26 mouse cellular contexts compared by ENCODE assay signal in genomic region chr14:27358202-27358601, GRCm38 (mm10).
A peak's percentile ranks its signal among the peaks of the same experiment; 100 is the strongest.
DNase-seq lines count a peak whose midpoint lies in the region; ATAC-seq lines count a peak whose summit lies in the region.
"Had no signal": no experiment of that assay in that cellular context is flagged by ENCODE, and none has a peak within 500 bp of the region (broad histone marks: within the 10 kb centered on the region; RNA-seq: fewer than 3 reads in every experiment).

No protein-coding gene starts in this region.

- 0 out of 2 replicates have a peak, but pooled peaks have one; percentile 22 for ATAC-seq in heart, embryonic 15.5 days (replicated peaks; ENCODE audit: insufficient number of reproducible peaks, insufficient read depth, low FRiP score, low read depth)
- ATAC-seq in CD4-positive, CD25-positive, alpha-beta regulatory T cell, adult 4 months: peak; percentile 7
- no peak for ATAC-seq in limb, embryonic 12.5 days (ENCODE audit: insufficient number of reproducible peaks, insufficient read depth, low FRiP score, low TSS enrichment, low read depth)
- no peak for ATAC-seq in kidney, embryonic 16.5 days (ENCODE audit: low FRiP score, low TSS enrichment)
- ATAC-seq: activated CD4-positive, CD25-positive, alpha-beta regulatory T cell, adult 4 months; forebrain, embryonic 14.5 days; Patski had no signal

- 52% methylated on average over 6 of the region's 6 CpGs for WGBS in heart, embryonic 15.5 days
- WGBS in limb, embryonic 12.5 days: 50% methylated on average over 6 of the region's 6 CpGs
- 66% methylated on average over 6 of the region's 6 CpGs for WGBS in kidney, embryonic 16.5 days

- no peak for DNase-seq in heart, adult 9 months (ENCODE audit: low spot score in 2 of 2)
- peak; percentile 55 for DNase-seq in CD4-positive, CD25-positive, alpha-beta regulatory T cell, adult 2 months (ENCODE audit: low read depth, low spot score)
- DNase-seq in adrenal gland, adult 18-20 months (ENCODE audit: low spot score in 2 of 2): no peak
- DNase-seq in Muller cell, postnatal 12 days (ENCODE audit: inconsistent ontology term): no peak
- DNase-seq: adrenal gland, adult 2 months; adrenal gland, postnatal 10 days; adrenal gland, postnatal 25 days; cerebellum, adult 11 months; cerebellum, adult 18-20 months; cerebellum, adult 8-10 months; cerebellum, adult 9-11 months; cerebellum, postnatal 14 days; cerebellum, postnatal 36 days; embryo, embryonic 11 days had no signal

- peaks cover 18% of the 10 kb centered on the region for H3K4me1 ChIP-seq in heart, embryonic 15.5 days (replicated peaks)
- H3K4me1 ChIP-seq in limb, embryonic 12.5 days (replicated peaks): peaks cover 58% of the 10 kb centered on the region
- H3K4me1 ChIP-seq in kidney, embryonic 16.5 days (ENCODE audit: insufficient read depth, low read length): peaks cover 2% of the 10 kb centered on the region; the same call in 1 of the 2 replicates

- H3K27ac ChIP-seq in heart, embryonic 15.5 days: no peak overlapping the region
- peak overlapping the region; percentile 72 for H3K27ac ChIP-seq in limb, embryonic 12.5 days
- no peak overlapping the region for H3K27ac ChIP-seq in kidney, embryonic 16.5 days (ENCODE audit: low read length)
- H3K27ac ChIP-seq: embryonic facial prominence, embryonic 13.5 days; embryonic facial prominence, embryonic 15.5 days; forebrain, embryonic 10.5 days; forebrain, embryonic 12.5 days had no signal

- H3K9ac ChIP-seq in heart, embryonic 15.5 days: no peak overlapping the region
- H3K9ac ChIP-seq in limb, embryonic 12.5 days (replicated peaks): no peak overlapping the region
- no peak overlapping the region for H3K9ac ChIP-seq in kidney, embryonic 16.5 days (replicated peaks; ENCODE audit: low read length)
- H3K9ac ChIP-seq: embryonic facial prominence, embryonic 13.5 days; embryonic facial prominence, embryonic 15.5 days; forebrain, embryonic 12.5 days had no signal

- no peaks in the 10 kb centered on the region for H3K9me3 ChIP-seq in heart, embryonic 15.5 days (replicated peaks)
- no peaks in the 10 kb centered on the region for H3K9me3 ChIP-seq in limb, embryonic 12.5 days
- H3K9me3 ChIP-seq in kidney, embryonic 16.5 days (ENCODE audit: low read length): no peaks in the 10 kb centered on the region
- H3K9me3 ChIP-seq: embryonic facial prominence, embryonic 13.5 days; embryonic facial prominence, embryonic 15.5 days; forebrain, embryonic 10.5 days; forebrain, embryonic 12.5 days had no signal

- no peaks in the 10 kb centered on the region for H3K36me3 ChIP-seq in heart, embryonic 15.5 days
- H3K36me3 ChIP-seq in limb, embryonic 12.5 days: peaks cover 5% of the 10 kb centered on the region; the same call in 1 of the 2 replicates
- H3K36me3 ChIP-seq in kidney, embryonic 16.5 days (ENCODE audit: insufficient read depth, low read length): no peaks in the 10 kb centered on the region
- H3K36me3 ChIP-seq: embryonic facial prominence, embryonic 13.5 days; embryonic facial prominence, embryonic 15.5 days; forebrain, embryonic 10.5 days; forebrain, embryonic 12.5 days had no signal

- no peak overlapping the region for H3K4me2 ChIP-seq in heart, embryonic 15.5 days
- H3K4me2 ChIP-seq in limb, embryonic 12.5 days: no peak overlapping the region
- H3K4me2 ChIP-seq in kidney, embryonic 16.5 days (replicated peaks; ENCODE audit: low read depth, low read length): no peak overlapping the region
- H3K4me2 ChIP-seq: embryonic facial prominence, embryonic 13.5 days; embryonic facial prominence, embryonic 15.5 days; forebrain, embryonic 12.5 days had no signal

- H3K27me3 ChIP-seq in heart, embryonic 15.5 days: no peaks in the 10 kb centered on the region
- H3K27me3 ChIP-seq in limb, embryonic 12.5 days: no peaks in the 10 kb centered on the region
- peaks cover 3% of the 10 kb centered on the region for H3K27me3 ChIP-seq in kidney, embryonic 16.5 days (ENCODE audit: insufficient read depth, low read length)
- H3K27me3 ChIP-seq: embryonic facial prominence, embryonic 15.5 days; forebrain, embryonic 12.5 days had no signal

- no peak overlapping the region for H3K4me3 ChIP-seq in heart, embryonic 15.5 days
- no peak overlapping the region for H3K4me3 ChIP-seq in limb, embryonic 12.5 days (replicated peaks)
- H3K4me3 ChIP-seq in kidney, embryonic 16.5 days (ENCODE audit: low read length): no peak overlapping the region
- H3K4me3 ChIP-seq: embryonic facial prominence, embryonic 13.5 days; embryonic facial prominence, embryonic 15.5 days; erythroblast, embryonic 14.5 days; forebrain, embryonic 10.5 days; forebrain, embryonic 12.5 days had no signal

Comparison
In these comparisons a context has a peak if more than half of its experiments do, and no peak if none do; other contexts are left out.
1. ATAC-seq: peak in heart, embryonic 15.5 days (single experiment) and CD4-positive, CD25-positive, alpha-beta regulatory T cell, adult 4 months (single experiment); none in limb, embryonic 12.5 days (single experiment) and kidney, embryonic 16.5 days (single experiment).